Mouse (Mus musculus) kidney, embryonic 16.5 days (tissue): ENCODE measurements around the gene Cd5. TPM values are rescaled to one million over a fixed set of nuclear protein-coding genes. Genes with fewer than 3 reads are reported as not detected.
A peak's percentile ranks its signal among the peaks of the same experiment; 100 is the strongest.

Experiments used
- ATAC-seq: fragments of 200-750 bp; cut with Nextera tagmentation; 2 replicates; pipeline ENCODE4 v1.8.0; 2017; ENCODE audit warnings: moderate TSS enrichment; ENCODE audit not compliant: low FRiP score, low TSS enrichment
- H3K27ac ChIP-seq: fragments of 300-500 bp; sonication (generic); 2 replicates; pipeline ENCODE4 v1.5.1; 2014; ENCODE audit warnings: low read length
- H3K27me3 ChIP-seq: fragments of 300-500 bp; sonication (generic); 2 replicates; pipeline ENCODE4 v1.6.1; 2014; ENCODE audit warnings: low read length, control low read depth, mixed read lengths; ENCODE audit not compliant: insufficient read depth
- H3K36me3 ChIP-seq: fragments of 300-500 bp; sonication (generic); 2 replicates; pipeline ENCODE4 v1.6.1; 2014; ENCODE audit warnings: low read length, control low read depth, mixed read lengths; ENCODE audit not compliant: insufficient read depth
- H3K4me1 ChIP-seq: fragments of 300-500 bp; sonication (generic); 2 replicates; pipeline ENCODE4 v1.6.1; 2014; ENCODE audit warnings: low read length, control low read depth, mixed read lengths; ENCODE audit not compliant: insufficient read depth
- H3K4me2 ChIP-seq: fragments of 300-500 bp; sonication (generic); replicated peaks from 2 replicates; pipeline ENCODE4 v1.6.1; 2014; ENCODE audit warnings: low read depth, low read length
- H3K4me3 ChIP-seq: fragments of 300-500 bp; sonication (generic); 2 replicates; pipeline ENCODE4 v1.5.1; 2014; ENCODE audit warnings: mild to moderate bottlenecking, low read length
- H3K9ac ChIP-seq: fragments of 300-500 bp; sonication (generic); replicated peaks from 2 replicates; pipeline ENCODE4 v1.6.1; 2014; ENCODE audit warnings: low read length
- H3K9me3 ChIP-seq: fragments of 300-500 bp; sonication (generic); 2 replicates; pipeline ENCODE4 v1.6.1; 2016; ENCODE audit warnings: low read length, control low read depth
- WGBS: fragments of 180-500 bp; shearing (Covaris S2); extraction: QIAGEN DNeasy Blood & Tissue Kit; methylation state at CpG from one replicate; pipeline ENCODE4 v1.1.7; 2014; 5-methylcytosine and 5-hydroxymethylcytosine counted together
- polyA plus RNA-seq: library from polyadenylated mRNA; unstranded; fragments of >200 nt; fragmentation: Nextera tagmentation; extraction: Ambion mirVana; gene quantifications from 2 replicates; pipeline ENCODE4 v1.2.1, GENCODE M21; 2015

Cd5 gene
- polyA plus RNA-seq, 1 experiment from 2014 or later = 0.19 TPM

DNA sequence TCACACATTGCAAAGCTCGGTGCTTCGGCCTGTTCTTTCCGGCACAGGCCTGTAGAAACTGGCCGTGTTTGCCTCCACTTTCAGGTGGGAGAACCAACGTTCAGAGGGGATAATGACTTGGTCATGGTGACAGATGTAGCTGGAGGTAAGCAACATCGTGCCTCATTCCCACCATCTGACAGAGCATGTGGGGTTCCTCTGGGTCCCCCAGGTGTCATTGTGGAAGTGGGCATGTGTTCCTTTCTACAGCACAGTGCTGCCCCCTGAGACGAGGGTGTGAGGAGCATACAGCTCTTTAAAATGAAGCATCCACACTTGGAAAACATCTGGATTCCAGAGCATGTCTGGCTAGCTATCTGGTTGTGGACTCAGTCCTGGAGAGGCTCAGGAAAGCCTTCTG lies 4.2 kb downstream of the Cd5 start:
- no peaks in the 10 kb centered on the region for H3K36me3 ChIP-seq
- no peak overlapping the region for H3K27ac ChIP-seq
- H3K9ac ChIP-seq = no peak overlapping the region
- H3K27me3 ChIP-seq = no peaks in the 10 kb centered on the region
- H3K4me1 ChIP-seq = no peaks in the 10 kb centered on the region
- no peak overlapping the region for H3K4me2 ChIP-seq
- 86% methylated on average over 7 of the region's 7 CpGs for WGBS
- H3K9me3 ChIP-seq = no peaks in the 10 kb centered on the region
- ATAC-seq = no peak
- no peak overlapping the region for H3K4me3 ChIP-seq

GRCm38 (mm10) chr19:10733501-10734127 lies 5.2 kb downstream of the Cd5 start:
- ATAC-seq = no peak
- Histone ChIP-seq H3K9ac (no peak overlapping the region), H3K4me2 (no peak overlapping the region), H3K4me3 (no peak overlapping the region), H3K36me3 (no peaks in the 10 kb centered on the region), H3K27ac (no peak overlapping the region), H3K4me1 (no peaks in the 10 kb centered on the region), H3K9me3 (no peaks in the 10 kb centered on the region), H3K27me3 (no peaks in the 10 kb centered on the region)
- 76% methylated on average over 10 of the region's 10 CpGs for WGBS

- Histone ChIP-seq H3K9ac (no peak overlapping the region), H3K4me3 (no peak overlapping the region), H3K36me3 (no peaks in the 10 kb centered on the region), H3K27me3 (no peaks in the 10 kb centered on the region), H3K4me1 (no peaks in the 10 kb centered on the region), H3K4me2 (no peak overlapping the region), H3K9me3 (no peaks in the 10 kb centered on the region), H3K27ac (no peak overlapping the region)
- ATAC-seq = no peak
- WGBS = 93% methylated on average over 7 of the region's 7 CpGs
Measured at GRCm38 (mm10) chr19:10732741-10733140, 6.1 kb downstream of the Cd5 start.

DNA sequence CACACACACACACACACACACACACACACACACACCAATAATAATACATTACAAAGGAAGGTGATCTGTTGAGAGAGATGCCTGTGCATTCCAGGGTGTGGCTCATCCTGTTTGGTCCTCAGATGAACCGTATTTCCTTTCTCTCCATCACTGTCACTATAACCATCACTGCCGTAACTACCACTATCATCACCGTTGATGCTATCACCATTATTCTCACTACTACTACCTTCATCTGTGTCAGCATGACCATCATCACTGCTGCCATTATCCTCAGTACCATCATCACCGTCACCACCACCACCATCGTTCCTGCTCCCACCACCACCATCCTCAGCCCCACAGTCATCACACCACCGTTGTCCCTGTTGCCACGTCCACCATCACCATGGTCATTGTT lies 6.8 kb downstream of the Cd5 start:
- Histone ChIP-seq H3K27me3 (no peaks in the 10 kb centered on the region), H3K4me3 (no peak overlapping the region), H3K27ac (no peak overlapping the region), H3K4me2 (no peak overlapping the region), H3K36me3 (no peaks in the 10 kb centered on the region), H3K9ac (no peak overlapping the region), H3K4me1 (no peaks in the 10 kb centered on the region), H3K9me3 (no peaks in the 10 kb centered on the region)
- ATAC-seq = no peak
- WGBS = 94% methylated on average over 7 of the region's 7 CpGs

- ATAC-seq = no peak
Measured at GRCm38 (mm10) chr19:10730469-10730868, 8.3 kb downstream of the Cd5 start.

DNA sequence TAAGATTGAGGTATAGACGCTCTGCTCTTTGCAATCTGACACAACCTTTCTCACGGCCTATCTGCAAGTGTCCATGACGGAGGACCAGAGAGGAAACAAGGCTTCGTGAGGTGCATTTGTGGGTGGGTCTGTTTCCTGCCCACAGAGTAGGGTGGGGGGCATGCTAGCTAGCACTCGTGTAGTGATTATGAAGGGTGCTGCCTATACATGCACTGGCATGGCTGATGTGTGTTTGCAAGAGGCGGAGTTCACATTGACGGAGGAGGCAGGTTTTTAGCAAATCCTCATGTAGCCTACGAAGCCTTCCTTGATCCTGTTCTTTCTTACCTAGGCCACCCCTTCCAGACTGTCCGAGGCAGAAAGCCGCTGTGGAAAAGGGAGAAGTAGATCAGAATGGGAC lies 8.9 kb downstream of the Cd5 start:
- Histone ChIP-seq H3K9me3 (no peaks in the 10 kb centered on the region), H3K4me2 (no peak overlapping the region), H3K4me1 (no peaks in the 10 kb centered on the region), H3K27me3 (no peaks in the 10 kb centered on the region), H3K36me3 (no peaks in the 10 kb centered on the region), H3K4me3 (no peak overlapping the region), H3K9ac (no peak overlapping the region), H3K27ac (no peak overlapping the region)
- ATAC-seq = no peak
- 87% methylated on average over 10 of the region's 10 CpGs for WGBS

More at GRCm38 (mm10) chr19:10730469-10730868, 8.3 kb downstream of the Cd5 start:
- no peaks in the 10 kb centered on the region for H3K9me3 ChIP-seq
- no peaks in the 10 kb centered on the region for H3K36me3 ChIP-seq
- H3K27me3 ChIP-seq = no peaks in the 10 kb centered on the region
- no peak overlapping the region for H3K27ac ChIP-seq
- no peak overlapping the region for H3K4me2 ChIP-seq
- no peak overlapping the region for H3K4me3 ChIP-seq
- WGBS = 75% methylated on average over 5 of the region's 5 CpGs
- H3K4me1 ChIP-seq = no peaks in the 10 kb centered on the region
- H3K9ac ChIP-seq = no peak overlapping the region

DNA sequence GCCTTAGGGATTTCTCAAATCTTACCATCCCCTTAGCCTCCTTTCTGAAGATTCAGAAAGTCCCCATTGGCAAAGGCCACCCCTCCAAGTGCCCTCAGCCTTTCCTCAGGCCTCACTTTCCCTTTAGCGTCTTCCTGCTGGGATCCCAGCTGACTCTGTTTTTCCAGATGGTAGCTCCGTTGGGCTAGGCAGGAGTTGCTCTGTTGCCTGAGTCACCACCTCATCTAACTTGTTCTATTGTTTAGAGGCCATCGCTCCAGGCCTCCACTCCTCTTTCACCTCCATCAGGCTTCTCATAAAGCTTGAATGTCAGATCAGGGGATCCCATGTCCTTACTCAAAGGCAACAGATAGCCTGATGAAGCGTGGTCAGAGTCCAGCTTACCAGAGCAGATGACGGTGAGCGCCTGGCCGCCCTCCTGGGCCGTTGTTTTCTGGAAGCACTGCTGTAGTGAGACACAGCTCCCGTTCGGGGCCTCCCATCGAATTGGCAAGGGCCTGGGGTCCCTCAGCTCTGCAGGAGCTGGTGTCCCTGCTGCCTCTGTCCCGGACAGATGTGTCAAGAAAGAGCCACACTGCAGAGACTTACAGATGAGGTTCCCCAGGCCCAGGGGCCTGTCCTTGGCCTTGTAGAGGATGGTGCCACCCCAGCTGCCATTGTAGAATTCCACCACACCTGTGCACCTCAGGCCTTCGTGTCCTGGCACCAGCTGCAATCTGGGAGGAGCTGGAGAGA lies 14.0 kb downstream of the Cd5 start:
- no peak for ATAC-seq
- no peaks in the 10 kb centered on the region for H3K27me3 ChIP-seq
- H3K9ac ChIP-seq = no peak overlapping the region; the same call in 1 of the 2 replicates
- no peak overlapping the region for H3K4me2 ChIP-seq
- no peak overlapping the region for H3K4me3 ChIP-seq
- no peaks in the 10 kb centered on the region for H3K9me3 ChIP-seq
- no peaks in the 10 kb centered on the region for H3K36me3 ChIP-seq
- H3K27ac ChIP-seq = no peak overlapping the region
- H3K4me1 ChIP-seq = peaks cover 18% of the 10 kb centered on the region
- 66% methylated on average over 13 of the region's 13 CpGs for WGBS

DNA sequence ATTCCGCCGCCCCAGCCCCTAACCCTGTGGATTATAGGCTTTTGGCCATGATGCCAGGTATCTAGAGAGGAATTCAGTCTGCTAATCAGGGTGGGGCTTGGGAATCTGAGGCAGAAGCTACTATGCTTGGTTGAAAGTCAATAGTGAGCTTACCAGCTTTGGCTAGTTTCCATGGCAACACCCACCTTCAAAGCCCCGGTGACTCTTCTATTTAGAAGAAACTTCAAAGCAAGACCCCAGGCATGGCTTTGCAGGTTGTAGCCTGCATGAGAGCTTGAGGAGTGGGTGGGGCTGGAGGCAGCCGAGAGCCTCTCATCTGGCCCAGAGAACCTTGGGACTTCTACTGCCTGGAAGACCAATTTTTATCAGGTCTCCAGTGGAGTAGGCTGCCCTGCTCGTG lies 15.2 kb downstream of the Cd5 start:
- no peaks in the 10 kb centered on the region for H3K9me3 ChIP-seq
- peaks cover 24% of the 10 kb centered on the region for H3K4me1 ChIP-seq
- no peak overlapping the region for H3K4me3 ChIP-seq
- no peaks in the 10 kb centered on the region for H3K36me3 ChIP-seq
- no peaks in the 10 kb centered on the region for H3K27me3 ChIP-seq
- no peak overlapping the region for H3K27ac ChIP-seq
- no peak overlapping the region for H3K4me2 ChIP-seq
- ATAC-seq = no peak
- 40% methylated on average over 5 of the region's 5 CpGs for WGBS
- H3K9ac ChIP-seq = no peak overlapping the region

- ATAC-seq = peak; percentile 57; the same call in 1 of the 2 replicates
Measured at GRCm38 (mm10) chr19:10723084-10723483, 15.7 kb downstream of the Cd5 start.

GRCm38 (mm10) chr19:10721064-10721463 lies 17.7 kb downstream of the Cd5 start:
- no peak overlapping the region for H3K4me2 ChIP-seq
- no peak overlapping the region for H3K9ac ChIP-seq
- ATAC-seq = no peak
- H3K4me3 ChIP-seq = no peak overlapping the region
- H3K36me3 ChIP-seq = no peaks in the 10 kb centered on the region
- H3K9me3 ChIP-seq = no peaks in the 10 kb centered on the region
- peaks cover 27% of the 10 kb centered on the region for H3K4me1 ChIP-seq
- WGBS = 39% methylated on average over 5 of the region's 5 CpGs
- no peaks in the 10 kb centered on the region for H3K27me3 ChIP-seq
- no peak overlapping the region for H3K27ac ChIP-seq

More at GRCm38 (mm10) chr19:10723084-10723483, 15.7 kb downstream of the Cd5 start:
- WGBS = 9% methylated on average over 13 of the region's 13 CpGs
- Histone ChIP-seq H3K4me3 (no peak overlapping the region), H3K9ac (no peak overlapping the region), H3K27me3 (no peaks in the 10 kb centered on the region), H3K36me3 (no peaks in the 10 kb centered on the region), H3K27ac (no peak overlapping the region), H3K4me2 (no peak overlapping the region), H3K4me1 (peaks cover 27% of the 10 kb centered on the region), H3K9me3 (no peaks in the 10 kb centered on the region)
